Mouse (Mus musculus) bone marrow, adult 2 months (tissue): ENCODE results near the gene Krtcap2.

ENCODE experiments used
- CTCF ChIP-seq: fragments of 200-500 bp; IDR thresholded peaks from 2 replicates; pipeline ENCODE4 v1.5.1; 2011; ENCODE audit warnings: low read length, control low read depth; ENCODE audit not compliant: control insufficient read depth, insufficient read depth
- POLR2A ChIP-seq: fragments of 200-500 bp; IDR thresholded peaks from 2 replicates; pipeline ENCODE4 v1.6.1; 2011; ENCODE audit warnings: low read depth, mild to moderate bottlenecking, control low read depth, low read length, borderline replicate concordance; ENCODE audit not compliant: control insufficient read depth

GRCm38 (mm10) chr3:89208075-89208657 lies 37.6 kb upstream of the Krtcap2 start:
- no peak for TF ChIP-seq POLR2A
- no peak for TF ChIP-seq CTCF
